Mouse (Mus musculus) layer of hippocampus, postnatal 36 days (tissue): ENCODE results near the gene Ldlrad3. TPM values are rescaled to one million over a fixed set of nuclear protein-coding genes. Genes with fewer than 3 reads are reported as not detected.
A peak's percentile ranks its signal among the peaks of the same experiment; 100 is the strongest.

ENCODE experiments used
- DNase-seq, 2 experiments: peaks; one replicate each; pipeline ENCODE4 v3.0.0; 2022
- total RNA-seq, 2 experiments: library from RNA; stranded (reverse); gene quantifications; 2 replicates each; pipeline ENCODE4 v1.2.3; 2021

The Ldlrad3 gene
- total RNA-seq, 2 experiments from 2014 or later = 9.3 to 9.4 TPM

GRCm38 (mm10) chr2:102142654-102143271 lies 43.4 kb downstream of the Ldlrad3 start:
- DNase-seq = no peak

- DNase-seq = no peak
These were observed 44.0 kb downstream of the Ldlrad3 start for GRCm38 (mm10) chr2:102142197-102142623.

GRCm38 (mm10) chr2:102141199-102141598 lies 45.0 kb downstream of the Ldlrad3 start:
- no peak for DNase-seq

- no peak for DNase-seq
These were observed 48.3 kb downstream of the Ldlrad3 start for GRCm38 (mm10) chr2:102137922-102138321.

- no peak for DNase-seq
These were observed 50.0 kb downstream of the Ldlrad3 start for GRCm38 (mm10) chr2:102136184-102136583.

GRCm38 (mm10) chr2:102134510-102135262 lies 51.5 kb downstream of the Ldlrad3 start:
- peak; percentile 82 to 86 for DNase-seq

- DNase-seq = no peak
These were observed 53.1 kb downstream of the Ldlrad3 start for GRCm38 (mm10) chr2:102132945-102133558.

GRCm38 (mm10) chr2:102130198-102130845 lies 55.9 kb downstream of the Ldlrad3 start:
- DNase-seq = peak; percentile 47 to 68

- DNase-seq = no peak
These were observed 57.0 kb downstream of the Ldlrad3 start for GRCm38 (mm10) chr2:102129235-102129634.

- no peak for DNase-seq
These were observed 57.6 kb downstream of the Ldlrad3 start for GRCm38 (mm10) chr2:102128500-102129030.

GRCm38 (mm10) chr2:102127791-102128387 lies 58.3 kb downstream of the Ldlrad3 start:
- DNase-seq = no peak

- no peak for DNase-seq
These were observed 59.0 kb downstream of the Ldlrad3 start for GRCm38 (mm10) chr2:102127221-102127620.

GRCm38 (mm10) chr2:102126076-102126475 lies 60.1 kb downstream of the Ldlrad3 start:
- DNase-seq = no peak

- DNase-seq = no peak
These were observed 61.1 kb downstream of the Ldlrad3 start for GRCm38 (mm10) chr2:102125042-102125441.

- no peak for DNase-seq
These were observed 64.1 kb downstream of the Ldlrad3 start for GRCm38 (mm10) chr2:102122146-102122515.

- no peak for DNase-seq
These were observed 64.6 kb downstream of the Ldlrad3 start for GRCm38 (mm10) chr2:102121440-102122145.

GRCm38 (mm10) chr2:102119751-102120505 lies 66.3 kb downstream of the Ldlrad3 start:
- no peak for DNase-seq

GRCm38 (mm10) chr2:102118988-102119460 lies 67.2 kb downstream of the Ldlrad3 start:
- no peak for DNase-seq

- DNase-seq = peak in 1 of 2 experiments; percentile 28
These were observed 68.8 kb downstream of the Ldlrad3 start for GRCm38 (mm10) chr2:102117402-102117760.

- DNase-seq = no peak
These were observed 69.4 kb downstream of the Ldlrad3 start for GRCm38 (mm10) chr2:102116521-102117401.
